Mouse (Mus musculus) ES-Bruce4 (cell line): Measurements from ENCODE around the gene Gm12185.
"Not testable (repeated sequence)": the region's sequence is repeated elsewhere in the genome, so short reads cannot be mapped to it uniquely, and the experiment has no call there.

ENCODE experiments used
- CTCF ChIP-seq: IDR thresholded peaks from one replicate; pipeline ENCODE4 v1.8.1; 2011; ENCODE audit warnings: low read depth, low read length
- EP300 ChIP-seq: IDR thresholded peaks from 2 replicates; pipeline ENCODE4 v1.6.1; 2011; ENCODE audit warnings: low read depth, low read length; ENCODE audit not compliant: insufficient read depth
- POLR2A ChIP-seq: IDR thresholded peaks from one replicate; pipeline ENCODE4 v1.8.1; 2011; ENCODE audit warnings: low read length; ENCODE audit not compliant: insufficient read depth

- not testable (repeated sequence) for TF ChIP-seq CTCF, POLR2A, EP300
These were observed 13.6 kb downstream of the Gm12185 start, which contains the start of gene Olfr56 for GRCm38 (mm10) chr11:48978240-48978939.
